Mouse (Mus musculus) embryonic fibroblast, embryonic 13.5 days (primary cell): ENCODE measurements at regions not wholly inside any gene's neighbourhood (a gene's known extent, or its start where the extent isn't known, plus 50 kb on each side); places are given as distances from the start of the nearest gene placed in this dataset.

ENCODE experiments used
- CTCF ChIP-seq: IDR thresholded peaks from 2 replicates; pipeline ENCODE4 v1.5.1; 2011; ENCODE audit warnings: mild to moderate bottlenecking, control low read depth, low read length, moderate library complexity, borderline replicate concordance; ENCODE audit not compliant: insufficient read depth
- POLR2A ChIP-seq: IDR thresholded peaks from 2 replicates; pipeline ENCODE4 v1.6.1; 2011; ENCODE audit warnings: low read depth, mild to moderate bottlenecking, control low read depth, low read length, moderate library complexity

- TF ChIP-seq POLR2A (no peak), CTCF (no peak)
Measured at GRCm38 (mm10) chr2:28329130-28329529, 117.5 kb upstream of the Ppp1r26 start.
